8 mouse cellular contexts compared by ENCODE assay signal in the genomic region with DNA sequence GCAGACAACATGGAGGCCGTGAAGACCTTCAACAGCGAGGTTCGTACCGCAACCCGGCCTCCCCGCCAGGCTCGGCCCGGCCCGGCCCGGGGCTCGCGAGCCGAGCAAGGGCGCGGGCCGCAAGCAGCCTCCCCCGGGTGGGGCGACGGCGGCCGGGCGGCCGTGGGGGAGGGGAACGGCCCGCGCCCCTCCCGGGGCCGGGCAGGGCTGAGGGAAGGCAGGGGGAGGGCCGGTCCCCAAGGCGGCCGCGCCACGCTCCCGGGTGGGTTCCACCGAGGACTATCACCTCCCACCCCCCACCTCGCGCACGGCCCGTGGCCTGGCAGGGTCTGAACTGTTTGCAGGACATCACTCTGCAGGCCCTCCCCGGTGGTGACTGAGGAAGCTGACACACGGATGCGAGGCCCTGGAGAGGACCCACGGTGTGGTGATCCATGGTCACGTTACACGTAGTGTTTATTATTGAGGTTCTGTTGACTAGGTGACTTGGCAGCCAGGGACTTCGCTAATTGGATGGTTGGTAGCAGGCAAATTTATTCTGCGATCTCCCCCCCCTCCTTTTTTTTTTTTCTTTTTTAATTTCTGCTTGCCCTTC. TPM values are rescaled to one million over a fixed set of nuclear protein-coding genes. Genes with fewer than 3 reads are reported as not detected.
DNase-seq lines count a peak whose midpoint lies in the region; ATAC-seq lines count a peak whose summit lies in the region.

No protein-coding gene starts in this region.

- no peaks in the 10 kb centered on the region for H3K36me3 ChIP-seq in embryonic facial prominence, embryonic 11.5 days (replicated peaks; ENCODE audit: control insufficient read depth, insufficient read depth, low read depth, low read length)
- H3K36me3 ChIP-seq in kidney, embryonic 16.5 days (ENCODE audit: insufficient read depth, low read length) = no peaks in the 10 kb centered on the region
- H3K36me3 ChIP-seq in liver, embryonic 13.5 days = peaks cover 4% of the 10 kb centered on the region
- no peaks in the 10 kb centered on the region for H3K36me3 ChIP-seq in stomach, embryonic 15.5 days

- peak; percentile 57 for ATAC-seq in embryonic facial prominence, embryonic 11.5 days (replicated peaks; ENCODE audit: insufficient number of reproducible peaks, low FRiP score, low TSS enrichment, low read depth)
- peak; percentile 64 for ATAC-seq in kidney, embryonic 16.5 days (ENCODE audit: low FRiP score, low TSS enrichment)
- peak; percentile 76 for ATAC-seq in liver, embryonic 13.5 days (ENCODE audit: low read depth)
- peak; percentile 71 for ATAC-seq in stomach, embryonic 15.5 days (ENCODE audit: insufficient read depth, low FRiP score, low read depth)

- peak; percentile 80 for DNase-seq in A20 (ENCODE audit: low read depth, low spot score)
- peak; percentile 72 for DNase-seq in adrenal gland, postnatal 10 days
- peak; percentile 40 for DNase-seq in embryonic facial prominence, embryonic 11.5 days (ENCODE audit: low spot score)
- peak; percentile 27 for DNase-seq in heart, adult 8-10 months (ENCODE audit: low spot score)
- peak; percentile 64 for DNase-seq in liver, embryonic 13.5 days
- DNase-seq in natural killer cell, adult 2 months (ENCODE audit: low spot score in 2 of 2) = peak; percentile 80 to 83

- peak overlapping the region; percentile 98 for H3K9ac ChIP-seq in embryonic facial prominence, embryonic 11.5 days (replicated peaks; ENCODE audit: low read length)
- H3K9ac ChIP-seq in kidney, embryonic 16.5 days (replicated peaks; ENCODE audit: low read length) = peak overlapping the region; percentile 98
- H3K9ac ChIP-seq in liver, embryonic 13.5 days = peak overlapping the region; percentile 97
- H3K9ac ChIP-seq in stomach, embryonic 15.5 days = peak overlapping the region; percentile 91

- no peaks in the 10 kb centered on the region for H3K4me1 ChIP-seq in embryonic facial prominence, embryonic 11.5 days (ENCODE audit: control insufficient read depth, insufficient read depth, low read length)
- H3K4me1 ChIP-seq in kidney, embryonic 16.5 days (ENCODE audit: insufficient read depth, low read length) = peaks cover 18% of the 10 kb centered on the region
- H3K4me1 ChIP-seq in liver, embryonic 13.5 days (replicated peaks) = peaks cover 37% of the 10 kb centered on the region
- 0 out of 2 replicates have a peak, but pooled peaks cover 7% of the 10 kb centered on the region for H3K4me1 ChIP-seq in stomach, embryonic 15.5 days

- H3K4me2 ChIP-seq in embryonic facial prominence, embryonic 11.5 days (ENCODE audit: low read depth, low read length) = peak overlapping the region; percentile 58
- H3K4me2 ChIP-seq in kidney, embryonic 16.5 days (replicated peaks; ENCODE audit: low read depth, low read length) = peak overlapping the region; percentile 78
- H3K4me2 ChIP-seq in liver, embryonic 13.5 days = peak overlapping the region; percentile 81
- peak overlapping the region; percentile 60 for H3K4me2 ChIP-seq in stomach, embryonic 15.5 days

- peak overlapping the region; percentile 99 for H3K27ac ChIP-seq in embryonic facial prominence, embryonic 11.5 days (replicated peaks; ENCODE audit: low read depth, low read length)
- peak overlapping the region; percentile 100 for H3K27ac ChIP-seq in kidney, embryonic 16.5 days (ENCODE audit: low read length)
- peak overlapping the region; percentile 97 for H3K27ac ChIP-seq in liver, embryonic 13.5 days
- H3K27ac ChIP-seq in stomach, embryonic 15.5 days = peak overlapping the region; percentile 99

- peak overlapping the region; percentile 96 for H3K4me3 ChIP-seq in embryonic facial prominence, embryonic 11.5 days (ENCODE audit: low read depth, low read length)
- H3K4me3 ChIP-seq in kidney, embryonic 16.5 days (ENCODE audit: low read length) = peak overlapping the region; percentile 95
- peak overlapping the region; percentile 82 for H3K4me3 ChIP-seq in liver, embryonic 13.5 days (replicated peaks)
- peak overlapping the region; percentile 93 for H3K4me3 ChIP-seq in stomach, embryonic 15.5 days (replicated peaks)

- WGBS in embryonic facial prominence, embryonic 11.5 days = under 1% methylated on average over 32 of the region's 47 CpGs
- whole genome bisulfite sequencing in kidney, embryonic 16.5 days = under 1% methylated on average over 37 of the region's 47 CpGs
- WGBS in liver, embryonic 13.5 days (ENCODE audit: insufficient replicate concordance) = under 1% methylated on average over 47 of the region's 47 CpGs
- WGBS in stomach, embryonic 15.5 days = under 1% methylated on average over 44 of the region's 47 CpGs

- H3K27me3 ChIP-seq in embryonic facial prominence, embryonic 11.5 days (ENCODE audit: control insufficient read depth, insufficient read depth, low read length) = no peaks in the 10 kb centered on the region
- H3K27me3 ChIP-seq in kidney, embryonic 16.5 days (ENCODE audit: insufficient read depth, low read length) = no peaks in the 10 kb centered on the region
- H3K27me3 ChIP-seq in liver, embryonic 13.5 days = no peaks in the 10 kb centered on the region
- no peaks in the 10 kb centered on the region for H3K27me3 ChIP-seq in stomach, embryonic 15.5 days (replicated peaks)

- H3K9me3 ChIP-seq in embryonic facial prominence, embryonic 11.5 days (replicated peaks; ENCODE audit: control insufficient read depth, low read length) = no peaks in the 10 kb centered on the region
- no peaks in the 10 kb centered on the region for H3K9me3 ChIP-seq in kidney, embryonic 16.5 days (ENCODE audit: low read length)
- H3K9me3 ChIP-seq in liver, embryonic 13.5 days (replicated peaks) = no peaks in the 10 kb centered on the region
- H3K9me3 ChIP-seq in stomach, embryonic 15.5 days = no peaks in the 10 kb centered on the region

RNA-seq across cellular contexts. Expression of a gene that starts 0.7 kb away (rescaled TPM):
- total RNA-seq in adrenal gland, postnatal 10 days (2021) = 10 to 100 TPM; 37.8 to 43.7 TPM
- 25.6 and 28.5 TPM in 2 replicates for polyA plus RNA-seq in embryonic facial prominence, embryonic 11.5 days (2014; fragmentation: Nextera tagmentation; extraction: Ambion mirVana)
- total RNA-seq in heart, adult 8-10 months (2022) = 10 to 100 TPM; 25.8 to 30.8 (median 29.1) TPM
- polyA plus RNA-seq in kidney, embryonic 16.5 days (2015; fragmentation: Nextera tagmentation; extraction: Ambion mirVana) = 20.2 and 23.3 TPM in 2 replicates
- polyA plus RNA-seq in liver, embryonic 13.5 days (2015; fragmentation: Nextera tagmentation; extraction: Ambion mirVana) = 7.7 and 9.7 TPM in 2 replicates
- 16.1 and 18.0 TPM in 2 replicates for polyA plus RNA-seq in stomach, embryonic 15.5 days (2015; fragmentation: Nextera tagmentation; extraction: Ambion mirVana)

Comparison
In these comparisons a context has a peak if more than half of its experiments do, and no peak if none do; other contexts are left out.
1. Peak in every context shown above with its lines: DNase-seq, ATAC-seq, H3K4me3 ChIP-seq and H3K27ac ChIP-seq.
2. DNase-seq: peak in every context shown above with its lines; median percentile 82 in natural killer cell, adult 2 months; 80 in A20; 72 in adrenal gland, postnatal 10 days; 64 in liver, embryonic 13.5 days; 40 in embryonic facial prominence, embryonic 11.5 days; 27 in heart, adult 8-10 months.